Mouse (Mus musculus): Measurements from ENCODE around the gene Ccp110. TPM values are rescaled to one million over a fixed set of nuclear protein-coding genes. Genes with fewer than 3 reads are reported as not detected.

Gene Ccp110
- 36.0 and 43.8 TPM in 2 replicates for polyA plus RNA-seq (2011; ENCODE audit: insufficient read depth, insufficient read length, low read depth, missing spikeins)

- no peak within 1 kb of the TSS for H3K27ac ChIP-seq (ENCODE audit: insufficient read depth, low read length)
- H3K36me3 ChIP-seq (ENCODE audit: control insufficient read depth, insufficient read depth, low read length, poor library complexity, severe bottlenecking), result peaks cover 3% of the 10 kb centered on the region
- H3K9me3 ChIP-seq (replicated peaks; ENCODE audit: control insufficient read depth, insufficient read depth, low read length, poor library complexity, severe bottlenecking), result no peaks in the 10 kb centered on the region
- peak within 1 kb of the TSS; percentile 70 for H3K4me3 ChIP-seq (ENCODE audit: low read depth, low read length)
- no peak for TF ChIP-seq EP300 (IDR thresholded peaks at IDR 0.05; ENCODE audit: insufficient read depth, low read depth, low read length)
- TF ChIP-seq POLR2A (IDR thresholded peaks at IDR 0.05; ENCODE audit: insufficient read depth, low read length), result no peak
- no peak for TF ChIP-seq CTCF (IDR thresholded peaks at IDR 0.05; ENCODE audit: low read depth, low read length)
- no peaks in the 10 kb centered on the region for H3K27me3 ChIP-seq (ENCODE audit: control insufficient read depth, insufficient read depth, low read length, poor library complexity, severe bottlenecking)
- peaks cover 2% of the 10 kb centered on the region for H3K4me1 ChIP-seq (ENCODE audit: control insufficient read depth, insufficient read depth, low read length)
- H3K9ac ChIP-seq (ENCODE audit: low read depth, poor library complexity, severe bottlenecking), result peak within 1 kb of the TSS; percentile 16
Observed at GRCm38 (mm10) chr7:118712228-118713173, at the start of gene Ccp110. TSS of gene Ccp110 (plus strand) at chr7:118712552.

GRCm38 (mm10) chr7:118667773-118668172, 44.6 kb upstream of the Ccp110 start:
- no peaks in the 10 kb centered on the region for H3K27me3 ChIP-seq (ENCODE audit: control insufficient read depth, insufficient read depth, low read length, poor library complexity, severe bottlenecking)
- H3K9ac ChIP-seq (ENCODE audit: low read depth, poor library complexity, severe bottlenecking), result no peak overlapping the region

GRCm38 (mm10) chr7:118670142-118670541, 42.2 kb upstream of the Ccp110 start:
- Histone ChIP-seq H3K9ac (ENCODE audit: low read depth, poor library complexity, severe bottlenecking) (no peak overlapping the region), H3K4me1 (ENCODE audit: control insufficient read depth, insufficient read depth, low read length) (no peaks in the 10 kb centered on the region), H3K4me3 (ENCODE audit: low read depth, low read length) (no peak overlapping the region)

More at GRCm38 (mm10) chr7:118667773-118668172, 44.6 kb upstream of the Ccp110 start:
- H3K9me3 ChIP-seq (replicated peaks; ENCODE audit: control insufficient read depth, insufficient read depth, low read length, poor library complexity, severe bottlenecking), result no peaks in the 10 kb centered on the region
- H3K4me3 ChIP-seq (ENCODE audit: low read depth, low read length), result no peak overlapping the region
- TF ChIP-seq POLR2A (IDR thresholded peaks at IDR 0.05; ENCODE audit: insufficient read depth, low read length) (no peak), EP300 (IDR thresholded peaks at IDR 0.05; ENCODE audit: insufficient read depth, low read depth, low read length) (no peak), CTCF (IDR thresholded peaks at IDR 0.05; ENCODE audit: low read depth, low read length) (no peak)
- H3K27ac ChIP-seq (ENCODE audit: insufficient read depth, low read length), result no peak overlapping the region
- H3K4me1 ChIP-seq (ENCODE audit: control insufficient read depth, insufficient read depth, low read length), result no peaks in the 10 kb centered on the region
- no peaks in the 10 kb centered on the region for H3K36me3 ChIP-seq (ENCODE audit: control insufficient read depth, insufficient read depth, low read length, poor library complexity, severe bottlenecking)

GRCm38 (mm10) chr7:118676826-118677225, 35.5 kb upstream of the Ccp110 start:
- TF ChIP-seq EP300 (IDR thresholded peaks at IDR 0.05; ENCODE audit: insufficient read depth, low read depth, low read length) (no peak), CTCF (IDR thresholded peaks at IDR 0.05; ENCODE audit: low read depth, low read length) (no peak), POLR2A (IDR thresholded peaks at IDR 0.05; ENCODE audit: insufficient read depth, low read length) (no peak)

More at GRCm38 (mm10) chr7:118670142-118670541, 42.2 kb upstream of the Ccp110 start:
- no peak for TF ChIP-seq EP300 (IDR thresholded peaks at IDR 0.05; ENCODE audit: insufficient read depth, low read depth, low read length)
- Histone ChIP-seq H3K9me3 (replicated peaks; ENCODE audit: control insufficient read depth, insufficient read depth, low read length, poor library complexity, severe bottlenecking) (no peaks in the 10 kb centered on the region), H3K36me3 (ENCODE audit: control insufficient read depth, insufficient read depth, low read length, poor library complexity, severe bottlenecking) (no peaks in the 10 kb centered on the region), H3K27ac (ENCODE audit: insufficient read depth, low read length) (no peak overlapping the region), H3K27me3 (ENCODE audit: control insufficient read depth, insufficient read depth, low read length, poor library complexity, severe bottlenecking) (no peaks in the 10 kb centered on the region)

GRCm38 (mm10) chr7:118688199-118688598, 24.2 kb upstream of the Ccp110 start:
- no peaks in the 10 kb centered on the region for H3K4me1 ChIP-seq (ENCODE audit: control insufficient read depth, insufficient read depth, low read length)
- no peaks in the 10 kb centered on the region for H3K9me3 ChIP-seq (replicated peaks; ENCODE audit: control insufficient read depth, insufficient read depth, low read length, poor library complexity, severe bottlenecking)
- H3K4me3 ChIP-seq (ENCODE audit: low read depth, low read length), result no peak overlapping the region
- peaks cover 12% of the 10 kb centered on the region for H3K36me3 ChIP-seq (ENCODE audit: control insufficient read depth, insufficient read depth, low read length, poor library complexity, severe bottlenecking)
- peak; percentile 73 for TF ChIP-seq CTCF (IDR thresholded peaks at IDR 0.05; ENCODE audit: low read depth, low read length)
- no peak for TF ChIP-seq EP300 (IDR thresholded peaks at IDR 0.05; ENCODE audit: insufficient read depth, low read depth, low read length)
- no peaks in the 10 kb centered on the region for H3K27me3 ChIP-seq (ENCODE audit: control insufficient read depth, insufficient read depth, low read length, poor library complexity, severe bottlenecking)
- no peak overlapping the region for H3K9ac ChIP-seq (ENCODE audit: low read depth, poor library complexity, severe bottlenecking)
- no peak overlapping the region for H3K27ac ChIP-seq (ENCODE audit: insufficient read depth, low read length)

More at GRCm38 (mm10) chr7:118676826-118677225, 35.5 kb upstream of the Ccp110 start:
- Histone ChIP-seq H3K4me1 (ENCODE audit: control insufficient read depth, insufficient read depth, low read length) (no peaks in the 10 kb centered on the region), H3K9ac (ENCODE audit: low read depth, poor library complexity, severe bottlenecking) (no peak overlapping the region), H3K27ac (ENCODE audit: insufficient read depth, low read length) (no peak overlapping the region), H3K4me3 (ENCODE audit: low read depth, low read length) (no peak overlapping the region), H3K36me3 (ENCODE audit: control insufficient read depth, insufficient read depth, low read length, poor library complexity, severe bottlenecking) (no peaks in the 10 kb centered on the region), H3K9me3 (replicated peaks; ENCODE audit: control insufficient read depth, insufficient read depth, low read length, poor library complexity, severe bottlenecking) (no peaks in the 10 kb centered on the region), H3K27me3 (ENCODE audit: control insufficient read depth, insufficient read depth, low read length, poor library complexity, severe bottlenecking) (no peaks in the 10 kb centered on the region)

GRCm38 (mm10) chr7:118689088-118689487, 23.3 kb upstream of the Ccp110 start:
- Histone ChIP-seq H3K9ac (ENCODE audit: low read depth, poor library complexity, severe bottlenecking) (no peak overlapping the region), H3K4me3 (ENCODE audit: low read depth, low read length) (no peak overlapping the region), H3K9me3 (replicated peaks; ENCODE audit: control insufficient read depth, insufficient read depth, low read length, poor library complexity, severe bottlenecking) (no peaks in the 10 kb centered on the region), H3K27me3 (ENCODE audit: control insufficient read depth, insufficient read depth, low read length, poor library complexity, severe bottlenecking) (no peaks in the 10 kb centered on the region), H3K27ac (ENCODE audit: insufficient read depth, low read length) (no peak overlapping the region), H3K36me3 (ENCODE audit: control insufficient read depth, insufficient read depth, low read length, poor library complexity, severe bottlenecking) (peaks cover 13% of the 10 kb centered on the region), H3K4me1 (ENCODE audit: control insufficient read depth, insufficient read depth, low read length) (no peaks in the 10 kb centered on the region)
- no peak for TF ChIP-seq CTCF (IDR thresholded peaks at IDR 0.05; ENCODE audit: low read depth, low read length)
- no peak for TF ChIP-seq POLR2A (IDR thresholded peaks at IDR 0.05; ENCODE audit: insufficient read depth, low read length)
- no peak for TF ChIP-seq EP300 (IDR thresholded peaks at IDR 0.05; ENCODE audit: insufficient read depth, low read depth, low read length)
